Mouse (Mus musculus) kidney, postnatal 0 days (tissue): ENCODE measurements at regions not wholly inside any gene's neighbourhood (a gene's known extent, or its start where the extent isn't known, plus 50 kb on each side); places are given as distances from the start of the nearest gene placed in this dataset.

Experiments used
- ATAC-seq: fragments of 200-750 bp; cut with Nextera tagmentation; replicated peaks from 2 replicates; pipeline ENCODE4 v1.8.0; 2017; ENCODE audit warnings: low read depth, moderate number of reproducible peaks, moderate TSS enrichment, moderate library complexity; ENCODE audit not compliant: low FRiP score
- DNase-seq: peaks from one replicate; pipeline ENCODE4 v3.0.0-alpha.2; 2016; ENCODE audit warnings: low spot score
- H3K27ac ChIP-seq: fragments of 300-500 bp; sonication (generic); 2 replicates; pipeline ENCODE4 v1.5.1; 2014; ENCODE audit warnings: mild to moderate bottlenecking
- H3K27me3 ChIP-seq: fragments of 300-500 bp; sonication (generic); 2 replicates; pipeline ENCODE4 v1.6.1; 2014; ENCODE audit warnings: low read length, mixed read lengths; ENCODE audit not compliant: insufficient read depth
- H3K36me3 ChIP-seq: fragments of 300-500 bp; sonication (generic); 2 replicates; pipeline ENCODE4 v1.6.1; 2014; ENCODE audit warnings: low read length, mixed read lengths; ENCODE audit not compliant: insufficient read depth
- H3K4me1 ChIP-seq: fragments of 300-500 bp; sonication (generic); replicated peaks from 2 replicates; pipeline ENCODE4 v1.6.1; 2014; ENCODE audit warnings: antibody characterized with exemption, low read length, mixed read lengths; ENCODE audit not compliant: insufficient read depth
- H3K4me2 ChIP-seq: fragments of 300-500 bp; sonication (generic); 2 replicates; pipeline ENCODE4 v1.6.1; 2014; ENCODE audit warnings: mild to moderate bottlenecking, low read length, moderate library complexity, mixed read lengths
- H3K4me3 ChIP-seq: fragments of 300-500 bp; sonication (generic); replicated peaks from 2 replicates; pipeline ENCODE4 v1.5.1; 2014; ENCODE audit warnings: low read depth, low read length
- H3K9ac ChIP-seq: fragments of 300-500 bp; sonication (generic); 2 replicates; pipeline ENCODE4 v1.6.1; 2014; ENCODE audit warnings: low read depth, low read length
- H3K9me3 ChIP-seq: fragments of 300-500 bp; sonication (generic); replicated peaks from 2 replicates; pipeline ENCODE4 v1.6.1; 2016; ENCODE audit warnings: low read length, inconsistent platforms, mixed read lengths
- CTCF ChIP-seq: IDR thresholded peaks from 2 replicates; pipeline ENCODE4 v1.5.1; 2016; ENCODE audit warnings: antibody characterized with exemption, low read depth, mild to moderate bottlenecking, moderate library complexity
- WGBS: fragments of 180-500 bp; shearing (Covaris S2); extraction: QIAGEN DNeasy Blood & Tissue Kit; methylation state at CpG from one replicate; pipeline ENCODE4 v1.1.7; 2014; 5-methylcytosine and 5-hydroxymethylcytosine counted together

DNA sequence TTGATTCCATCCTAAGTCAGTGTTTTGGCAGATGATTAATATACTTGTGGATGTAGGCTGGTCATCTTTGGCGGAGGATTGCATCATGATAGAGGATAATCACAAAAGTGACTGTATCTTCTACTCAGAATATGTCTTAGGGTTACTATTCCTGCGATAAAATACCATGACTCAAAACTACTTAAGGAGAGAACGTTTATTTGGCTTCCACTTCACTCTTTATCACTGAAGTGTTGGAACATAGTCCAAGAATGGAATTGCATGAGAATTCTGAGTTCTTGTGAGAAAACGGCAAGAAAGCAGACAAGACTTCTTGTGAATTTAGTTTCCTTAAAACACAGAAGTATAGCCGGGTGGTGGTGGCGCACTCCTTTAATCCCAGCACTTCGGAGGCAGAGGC lies 124.6 kb upstream of the Itga4 start:
- WGBS = 90% methylated on average over 7 of the region's 7 CpGs
- H3K9me3 ChIP-seq = no peaks in the 10 kb centered on the region
- H3K9ac ChIP-seq = no peak overlapping the region
- H3K4me1 ChIP-seq = no peaks in the 10 kb centered on the region
- DNase-seq (no peak), ATAC-seq (no peak)
- H3K4me2 ChIP-seq = no peak overlapping the region
- H3K4me3 ChIP-seq = no peak overlapping the region
- no peak for TF ChIP-seq CTCF
- H3K27ac ChIP-seq = no peak overlapping the region
- H3K27me3 ChIP-seq = no peaks in the 10 kb centered on the region
- no peaks in the 10 kb centered on the region for H3K36me3 ChIP-seq

DNA sequence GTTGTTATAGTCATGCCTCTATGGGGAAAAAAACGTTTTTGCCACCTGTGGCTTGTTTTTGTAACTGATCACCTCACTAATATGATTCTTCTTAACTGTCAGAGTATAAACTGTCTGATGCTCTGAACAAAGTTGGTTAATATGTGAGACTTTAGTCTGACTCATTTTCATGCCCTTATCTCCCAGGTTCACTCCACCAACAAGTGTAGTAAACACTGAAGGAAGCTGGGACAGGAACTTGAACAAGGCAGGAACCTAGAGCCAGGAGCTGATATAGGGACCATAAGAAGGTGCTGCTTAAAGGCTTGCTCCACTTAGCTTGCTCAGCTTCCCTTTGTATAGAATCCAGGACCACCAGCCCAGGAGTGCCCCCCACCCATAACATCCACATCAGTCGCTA lies 124.0 kb upstream of the Itga4 start:
- H3K9me3 ChIP-seq = no peaks in the 10 kb centered on the region
- 62% methylated on average over 2 of the region's 2 CpGs for WGBS
- H3K4me1 ChIP-seq = no peaks in the 10 kb centered on the region
- no peak overlapping the region for H3K9ac ChIP-seq
- no peak for DNase-seq
- no peak overlapping the region for H3K4me3 ChIP-seq
- no peak overlapping the region for H3K27ac ChIP-seq
- no peak for ATAC-seq
- H3K4me2 ChIP-seq = no peak overlapping the region
- H3K27me3 ChIP-seq = no peaks in the 10 kb centered on the region
- TF ChIP-seq CTCF = no peak
- H3K36me3 ChIP-seq = no peaks in the 10 kb centered on the region

DNA sequence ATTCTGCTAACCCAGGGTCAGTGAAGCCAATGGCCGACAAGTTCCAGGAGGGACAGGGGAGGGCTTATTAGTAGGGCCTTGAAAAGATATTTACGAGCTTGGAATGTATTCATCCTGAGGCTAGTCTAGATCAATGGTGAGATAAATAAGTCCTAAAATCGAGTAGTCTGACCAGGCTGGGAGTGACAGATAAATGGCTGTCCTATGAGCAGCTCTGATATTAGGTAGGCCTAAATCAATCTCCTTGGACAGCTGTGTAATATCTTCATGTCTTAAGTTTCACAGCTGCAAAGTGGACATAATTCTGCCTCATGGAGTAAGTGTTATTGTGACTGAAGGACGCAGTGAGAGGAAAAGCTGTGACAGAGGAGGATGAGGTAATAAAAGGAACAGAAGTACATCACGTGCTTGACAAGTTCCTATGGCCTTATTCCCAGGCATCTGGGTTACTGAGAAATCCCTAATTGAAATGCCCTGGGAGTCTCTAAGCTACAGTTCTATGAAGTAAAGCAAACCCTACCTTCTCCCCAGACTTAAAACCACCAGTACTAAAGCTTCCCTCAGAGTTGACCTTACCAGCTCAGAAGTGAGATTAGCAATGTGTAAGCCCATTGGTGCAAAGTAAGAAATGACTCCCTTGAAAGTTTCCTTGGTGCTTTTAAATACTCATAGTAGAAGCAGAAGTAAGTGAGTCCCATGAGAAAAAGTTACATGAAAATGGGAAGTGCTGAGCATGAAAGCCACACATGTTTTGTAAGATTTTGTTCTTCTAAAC lies 123.3 kb upstream of the Itga4 start:
- H3K27me3 ChIP-seq = no peaks in the 10 kb centered on the region
- DNase-seq = peak; percentile 36
- H3K9ac ChIP-seq = no peak overlapping the region
- no peak overlapping the region for H3K27ac ChIP-seq
- TF ChIP-seq CTCF = no peak
- no peak overlapping the region for H3K4me2 ChIP-seq
- no peak overlapping the region for H3K4me3 ChIP-seq
- no peaks in the 10 kb centered on the region for H3K9me3 ChIP-seq
- H3K4me1 ChIP-seq = no peaks in the 10 kb centered on the region
- no peaks in the 10 kb centered on the region for H3K36me3 ChIP-seq
- no peak for ATAC-seq
- 25% methylated on average over 5 of the region's 5 CpGs for WGBS

DNA sequence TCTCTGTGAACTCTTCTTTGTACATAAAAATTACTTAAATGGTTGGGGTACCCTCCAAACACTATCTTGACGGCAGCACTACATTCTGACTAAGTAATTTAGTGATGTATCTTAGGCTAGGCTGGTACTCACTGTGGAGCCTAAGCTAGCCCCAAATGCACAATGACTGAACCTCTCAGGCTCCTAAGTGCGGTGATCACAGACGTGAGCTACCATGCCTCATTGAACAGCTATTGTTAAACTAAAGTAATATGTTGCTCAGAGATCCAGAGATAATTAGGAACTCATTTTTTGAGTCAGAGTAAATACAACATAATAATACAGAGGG lies 122.7 kb upstream of the Itga4 start:
- WGBS = 74% methylated on average over 3 of the region's 3 CpGs
- Histone ChIP-seq H3K27ac (no peak overlapping the region), H3K9ac (no peak overlapping the region), H3K36me3 (no peaks in the 10 kb centered on the region), H3K4me2 (no peak overlapping the region), H3K4me1 (no peaks in the 10 kb centered on the region), H3K4me3 (no peak overlapping the region), H3K27me3 (no peaks in the 10 kb centered on the region), H3K9me3 (no peaks in the 10 kb centered on the region)
- TF ChIP-seq CTCF = no peak
- ATAC-seq = no peak
- DNase-seq = no peak

DNA sequence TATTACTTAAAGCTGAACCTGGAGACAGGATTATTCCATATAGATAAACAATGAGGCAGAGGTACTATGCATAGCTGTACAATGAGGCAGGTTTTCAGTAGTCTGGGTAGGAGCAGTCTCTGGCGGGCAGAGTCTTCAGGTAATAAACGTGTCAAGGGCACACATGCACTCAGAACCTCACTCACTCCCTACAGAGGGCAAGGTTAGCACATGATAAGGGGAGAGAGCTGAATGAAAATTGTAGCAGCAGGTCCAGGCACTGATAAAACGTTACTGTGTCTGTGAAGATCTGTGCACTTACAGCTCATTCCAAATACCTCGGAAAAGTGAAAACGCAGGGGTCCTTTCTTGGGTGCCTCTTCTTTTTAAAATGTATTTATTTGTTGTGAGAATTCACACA lies 120.9 kb upstream of the Itga4 start:
- Histone ChIP-seq H3K36me3 (no peaks in the 10 kb centered on the region), H3K9ac (no peak overlapping the region), H3K4me1 (no peaks in the 10 kb centered on the region), H3K27me3 (no peaks in the 10 kb centered on the region), H3K4me2 (no peak overlapping the region), H3K4me3 (no peak overlapping the region), H3K27ac (no peak overlapping the region), H3K9me3 (no peaks in the 10 kb centered on the region)
- TF ChIP-seq CTCF = no peak
- DNase-seq (no peak), ATAC-seq (no peak)
- WGBS = 74% methylated on average over 5 of the region's 5 CpGs

DNA sequence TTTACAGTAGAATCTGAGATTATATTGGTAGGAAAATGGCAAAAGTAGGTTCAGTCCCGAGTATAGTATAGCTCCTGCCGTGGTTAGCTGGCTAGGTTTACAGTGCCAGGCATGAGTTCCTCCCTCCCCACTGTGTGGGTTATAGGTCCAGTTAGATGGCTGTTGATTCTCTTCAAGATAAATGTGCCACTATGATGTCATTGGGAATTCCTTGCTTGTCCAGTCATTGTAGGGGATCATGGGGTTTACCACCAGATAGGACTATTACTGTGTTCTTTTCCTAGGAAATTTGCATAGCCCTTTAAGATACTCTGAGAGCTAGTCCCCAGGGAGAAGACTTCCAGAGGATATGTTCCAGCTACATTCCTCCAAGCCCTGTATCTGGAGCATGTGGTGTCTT lies 119.2 kb upstream of the Itga4 start:
- WGBS = 90% methylated on average over 2 of the region's 2 CpGs
- H3K9me3 ChIP-seq = no peaks in the 10 kb centered on the region

More for the DNA sequence above, 119.2 kb upstream of the Itga4 start:
- TF ChIP-seq CTCF = no peak
- ATAC-seq = no peak
- Histone ChIP-seq H3K4me1 (no peaks in the 10 kb centered on the region), H3K36me3 (no peaks in the 10 kb centered on the region), H3K9ac (no peak overlapping the region), H3K27me3 (no peaks in the 10 kb centered on the region), H3K4me3 (no peak overlapping the region), H3K4me2 (no peak overlapping the region), H3K27ac (no peak overlapping the region)
- DNase-seq = no peak
